24 mouse cellular contexts compared by ENCODE assay signal in the genomic region with DNA sequence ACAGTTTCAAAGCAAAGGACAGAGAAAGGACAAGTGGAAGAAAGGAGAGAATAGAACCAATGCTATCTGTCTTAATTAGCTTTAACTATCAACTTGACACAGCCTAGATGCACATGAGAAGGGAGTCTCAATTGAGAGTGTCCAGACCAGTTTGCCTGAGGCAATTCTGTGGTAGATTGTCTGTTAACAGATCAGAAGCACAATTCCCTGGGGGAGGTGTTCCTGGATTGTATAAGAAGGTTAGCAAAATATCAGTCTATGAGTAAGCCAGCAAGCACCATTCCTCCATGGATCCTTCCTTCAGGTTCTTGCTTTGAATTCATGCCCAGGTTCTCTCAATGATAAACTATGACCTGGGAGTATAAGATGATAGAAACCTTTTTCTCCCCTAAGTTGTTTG. TPM values are rescaled to one million over a fixed set of nuclear protein-coding genes. Genes with fewer than 3 reads are reported as not detected.
DNase-seq lines count a peak whose midpoint lies in the region; ATAC-seq lines count a peak whose summit lies in the region.
"Had no signal": no experiment of that assay in that cellular context is flagged by ENCODE, and none has a peak within 500 bp of the region (broad histone marks: within the 10 kb centered on the region; RNA-seq: fewer than 3 reads in every experiment).

No protein-coding gene starts in this region.

- no peaks in the 10 kb centered on the region for H3K9me3 ChIP-seq in embryonic facial prominence, embryonic 14.5 days (ENCODE audit: control insufficient read depth, low read length)
- no peaks in the 10 kb centered on the region for H3K9me3 ChIP-seq in embryonic facial prominence, embryonic 10.5 days
- H3K9me3 ChIP-seq: embryonic facial prominence, embryonic 13.5 days; forebrain, embryonic 13.5 days; forebrain, embryonic 15.5 days; G1E had no signal

- no peak overlapping the region for H3K4me2 ChIP-seq in embryonic facial prominence, embryonic 14.5 days (ENCODE audit: low read depth, low read length)
- H3K4me2 ChIP-seq: embryonic facial prominence, embryonic 13.5 days; forebrain, embryonic 13.5 days; forebrain, embryonic 15.5 days had no signal

- H3K27ac ChIP-seq in embryonic facial prominence, embryonic 14.5 days (replicated peaks; ENCODE audit: low read depth, low read length) = no peak overlapping the region
- H3K27ac ChIP-seq in embryonic facial prominence, embryonic 10.5 days (replicated peaks) = no peak overlapping the region
- H3K27ac ChIP-seq: embryonic facial prominence, embryonic 13.5 days; forebrain, embryonic 13.5 days; forebrain, embryonic 15.5 days had no signal

- ATAC-seq in embryonic facial prominence, embryonic 14.5 days (ENCODE audit: low read depth) = no peak
- ATAC-seq: CD4-positive, CD25-positive, alpha-beta regulatory T cell, adult 4 months; forebrain, embryonic 13.5 days; forebrain, embryonic 15.5 days; forebrain, postnatal 0 days; Patski had no signal

- no peaks in the 10 kb centered on the region for H3K27me3 ChIP-seq in embryonic facial prominence, embryonic 14.5 days (replicated peaks; ENCODE audit: control insufficient read depth, insufficient read depth, low read length)
- H3K27me3 ChIP-seq in embryonic facial prominence, embryonic 10.5 days (replicated peaks; ENCODE audit: low read depth, poor library complexity, severe bottlenecking) = peaks cover 13% of the 10 kb centered on the region
- H3K27me3 ChIP-seq: embryonic facial prominence, embryonic 13.5 days; Patski had no signal

- peaks cover 3% of the 10 kb centered on the region; the same call in 1 of the 2 replicates for H3K4me1 ChIP-seq in embryonic facial prominence, embryonic 14.5 days (ENCODE audit: control insufficient read depth, insufficient read depth, low read length)
- H3K4me1 ChIP-seq in embryonic facial prominence, embryonic 10.5 days = peaks cover 30% of the 10 kb centered on the region

- H3K9ac ChIP-seq in embryonic facial prominence, embryonic 14.5 days (ENCODE audit: low read depth, low read length) = no peak overlapping the region
- H3K9ac ChIP-seq: embryonic facial prominence, embryonic 13.5 days; forebrain, embryonic 13.5 days; forebrain, embryonic 15.5 days; forebrain, postnatal 0 days had no signal

- DNase-seq in embryonic facial prominence, embryonic 14.5 days (ENCODE audit: low spot score) = peak; percentile 3
- DNase-seq in embryonic facial prominence, embryonic 10.5 days (ENCODE audit: low spot score) = no peak
- peak; percentile 68 for DNase-seq in 3T3-L1 (ENCODE audit: low read depth, low spot score)
- peak; percentile 67 for DNase-seq in MN1 (ENCODE audit: low spot score)
- DNase-seq in ZHBTc4 (ENCODE audit: low read depth, low spot score) = peak; percentile 33
- no peak for DNase-seq in adrenal gland, postnatal 36 days
- DNase-seq in heart, adult 9 months (ENCODE audit: low spot score in 2 of 2) = no peak
- DNase-seq: adrenal gland, adult 2 months; adrenal gland, postnatal 10 days; adrenal gland, postnatal 25 days; B cell, adult 2 months; cerebellum, adult 11-12 months; cerebellum, adult 2 months; cerebellum, adult 9-10 months; cerebellum, postnatal 10 days; cerebellum, postnatal 25 days; embryo, embryonic 11 days; forebrain, postnatal 0 days had no signal

- no peak overlapping the region for H3K4me3 ChIP-seq in embryonic facial prominence, embryonic 14.5 days (ENCODE audit: low read depth, low read length)
- H3K4me3 ChIP-seq in embryonic facial prominence, embryonic 10.5 days = no peak overlapping the region
- H3K4me3 ChIP-seq: embryonic facial prominence, embryonic 13.5 days; forebrain, embryonic 13.5 days; forebrain, embryonic 15.5 days had no signal

- H3K36me3 ChIP-seq in embryonic facial prominence, embryonic 14.5 days (ENCODE audit: control insufficient read depth, insufficient read depth, low read length) = no peaks in the 10 kb centered on the region
- no peaks in the 10 kb centered on the region for H3K36me3 ChIP-seq in embryonic facial prominence, embryonic 10.5 days (replicated peaks)
- H3K36me3 ChIP-seq: embryonic facial prominence, embryonic 13.5 days; forebrain, embryonic 15.5 days; G1E had no signal

RNA-seq across cellular contexts. Expression of a gene that starts 4.0 kb away (rescaled TPM):
- 22.2 and 23.0 TPM in 2 replicates for polyA plus RNA-seq in embryonic facial prominence, embryonic 14.5 days (2014; fragmentation: Nextera tagmentation; extraction: Ambion mirVana)
- polyA plus RNA-seq in embryonic facial prominence, embryonic 10.5 days (2016; fragmentation: Nextera tagmentation; extraction: Ambion mirVana) = 13.5 and 14.0 TPM in 2 replicates
- 10 to 100 TPM; 23.7 to 32.5 TPM for total RNA-seq in adrenal gland, postnatal 36 days (2021)

RNA-seq across cellular contexts. Expression of a gene that starts 4.7 kb away (rescaled TPM):
- 29.8 and 30.6 TPM in 2 replicates for polyA plus RNA-seq in embryonic facial prominence, embryonic 14.5 days (2014; fragmentation: Nextera tagmentation; extraction: Ambion mirVana)
- 17.4 and 19.5 TPM in 2 replicates for polyA plus RNA-seq in embryonic facial prominence, embryonic 10.5 days (2016; fragmentation: Nextera tagmentation; extraction: Ambion mirVana)
- 10 to 100 TPM; 25.8 to 27.3 TPM for total RNA-seq in adrenal gland, postnatal 36 days (2021)

RNA-seq across cellular contexts. Expression of a gene that starts 27.8 kb away (rescaled TPM):
- polyA plus RNA-seq in embryonic facial prominence, embryonic 14.5 days (2014; fragmentation: Nextera tagmentation; extraction: Ambion mirVana) = 5.7 and 8.7 TPM in 2 replicates
- 2.5 and 3.2 TPM in 2 replicates for polyA plus RNA-seq in embryonic facial prominence, embryonic 10.5 days (2016; fragmentation: Nextera tagmentation; extraction: Ambion mirVana)
- total RNA-seq in adrenal gland, postnatal 36 days (2021) = 1 to 10 TPM; 5.9 to 7.8 TPM
- polyA plus RNA-seq: G1E had no signal

Comparison
In these comparisons a context has a peak if more than half of its experiments do, and no peak if none do; other contexts are left out.
1. DNase-seq: peak in embryonic facial prominence, embryonic 14.5 days (single experiment), 3T3-L1 (single experiment), MN1 (single experiment) and ZHBTc4 (single experiment); none in embryonic facial prominence, embryonic 10.5 days (single experiment), adrenal gland, postnatal 36 days (0 of 2) and heart, adult 9 months (0 of 2).